Mouse (Mus musculus) ovary, postnatal 36 days (tissue): ENCODE data around the gene Rangap1.
"Not testable (repeated sequence)": the region's sequence is repeated elsewhere in the genome, so short reads cannot be mapped to it uniquely, and the experiment has no call there.

Experiments
- DNase-seq: peaks from one replicate; pipeline ENCODE4 v3.0.0; 2022; ENCODE audit warnings: low spot score, mixed read lengths

Rangap1 gene

DNA sequence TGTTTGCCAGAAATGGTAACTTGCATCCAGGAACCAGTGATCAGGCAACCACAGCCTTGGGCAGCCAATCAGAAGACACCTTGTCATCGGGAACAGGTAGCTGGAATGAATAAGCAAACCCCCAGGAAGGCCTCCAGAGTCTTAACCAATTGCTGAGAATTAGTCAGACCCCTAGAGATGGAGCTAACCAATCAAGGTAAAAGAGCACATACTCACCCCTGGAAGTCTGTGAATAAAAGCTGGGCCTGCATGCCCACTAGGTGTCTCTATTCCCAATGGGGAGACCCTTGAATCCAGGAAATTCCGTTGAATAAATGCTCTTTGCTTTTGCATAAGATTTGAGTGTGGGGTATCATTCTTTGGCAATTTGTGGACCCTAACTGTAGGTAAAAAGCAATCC, 5.4 kb downstream of the Rangap1 start:
- no peak for DNase-seq

GRCm38 (mm10) chr15:81739296-81739695, 6.0 kb downstream of the Rangap1 start:
- DNase-seq, result no peak

DNA sequence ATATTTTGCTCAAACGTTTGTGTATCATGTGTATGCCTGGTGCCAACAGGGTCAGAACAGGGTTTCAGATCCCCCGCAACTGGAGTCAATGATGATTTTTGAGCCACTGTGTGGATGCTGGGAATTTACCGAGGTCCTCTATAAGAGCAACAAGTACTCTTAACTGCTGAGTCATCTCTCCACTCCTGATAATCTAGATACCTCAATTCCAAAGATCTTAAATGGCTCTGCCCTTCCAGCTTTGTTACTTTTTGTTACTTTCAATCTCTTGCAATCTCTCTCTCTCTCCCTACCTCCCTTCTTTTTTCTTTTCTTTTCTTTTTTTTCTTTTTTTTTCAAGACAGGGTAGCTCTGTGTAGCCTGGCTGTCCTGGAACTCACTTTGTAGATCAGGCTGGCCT, 10.3 kb downstream of the Rangap1 start:
- DNase-seq, result no peak

DNA sequence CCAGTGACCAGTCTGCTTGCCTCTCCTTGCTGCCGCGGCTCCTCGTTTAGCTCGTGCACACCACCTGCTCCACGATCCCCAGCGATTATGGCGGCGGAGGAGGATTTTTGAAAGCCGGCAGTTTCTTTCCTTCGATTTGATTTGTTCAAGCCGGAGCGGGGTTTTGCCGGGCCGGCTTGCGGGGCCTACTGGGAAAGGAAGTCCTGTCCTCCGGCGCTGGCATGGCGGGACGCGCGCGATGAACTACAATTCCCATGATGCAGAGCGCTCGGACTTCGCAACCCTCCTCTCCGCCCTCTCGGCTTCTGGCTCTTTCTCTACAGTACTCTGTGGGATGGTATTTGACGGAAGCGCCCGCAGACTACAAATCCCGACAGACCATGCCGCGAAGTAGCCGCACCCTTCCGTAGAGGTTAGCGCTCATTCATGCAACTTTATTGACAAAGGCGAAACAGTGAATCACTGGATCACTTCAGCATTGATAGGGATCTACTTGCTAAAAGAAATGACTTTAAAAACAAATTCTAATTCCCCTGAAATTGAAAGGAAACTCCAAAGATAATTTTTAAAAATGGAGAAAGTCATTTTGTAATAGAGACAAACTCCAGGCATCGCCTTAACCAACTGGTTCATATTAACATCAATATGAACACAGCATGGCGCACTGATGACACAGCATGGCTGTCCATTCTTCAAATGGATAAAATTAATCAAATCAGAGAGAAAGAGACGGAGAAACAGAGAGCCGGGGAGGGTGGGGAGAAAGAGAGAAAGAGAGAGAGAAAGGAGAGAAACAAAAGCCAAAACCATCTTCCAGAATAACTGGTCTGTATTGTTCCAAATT, 15.3 kb downstream of the Rangap1 start:
- peak; percentile 95 for DNase-seq

DNA sequence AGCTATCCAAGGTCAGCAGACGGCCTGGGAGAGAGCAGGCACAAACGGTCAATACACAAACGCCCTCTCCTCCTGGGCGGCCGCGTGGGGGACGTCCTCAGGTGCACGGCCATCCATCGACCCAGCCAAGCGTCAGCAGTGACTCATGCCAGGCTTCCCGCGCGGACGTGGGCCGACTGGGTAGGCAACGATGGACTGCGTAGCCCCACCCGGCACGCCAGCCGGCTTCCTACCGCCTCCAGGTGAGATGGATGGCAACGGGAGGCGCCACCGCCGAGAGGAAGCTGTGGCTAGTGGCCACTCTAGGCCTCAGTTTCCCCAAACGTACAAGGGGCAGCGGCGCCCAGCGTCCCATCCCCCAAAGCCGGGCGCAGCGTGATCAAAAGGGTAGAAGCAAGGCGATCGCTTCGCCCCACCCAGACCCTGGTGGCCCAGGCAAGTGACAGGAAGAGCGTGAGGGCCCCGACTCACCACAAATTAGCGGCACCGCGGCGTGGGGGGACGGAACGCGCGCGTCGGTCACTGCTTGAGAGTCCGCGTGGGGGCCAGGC, 16.0 kb downstream of the Rangap1 start:
- peak; percentile 27 for DNase-seq

DNA sequence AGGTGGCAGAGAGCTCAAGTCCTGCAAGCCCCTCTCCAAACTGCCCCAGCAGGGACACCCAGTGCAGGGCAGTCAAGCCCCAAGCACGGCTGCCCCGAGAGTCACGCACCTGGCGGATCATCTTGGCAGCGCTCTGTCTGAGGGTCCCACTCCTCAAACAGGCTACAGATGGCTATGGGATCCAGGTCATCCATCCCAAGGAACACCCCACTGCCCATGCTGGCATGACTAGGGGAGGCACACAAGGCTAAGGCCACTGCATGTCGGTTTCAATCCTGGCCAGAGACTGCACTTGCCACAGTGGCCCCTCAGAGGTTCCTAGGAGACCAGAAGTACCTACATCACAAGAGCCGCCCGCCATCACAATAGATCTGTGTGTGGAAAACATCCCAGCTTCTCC, 19.4 kb downstream of the Rangap1 start:
- no peak for DNase-seq

DNA sequence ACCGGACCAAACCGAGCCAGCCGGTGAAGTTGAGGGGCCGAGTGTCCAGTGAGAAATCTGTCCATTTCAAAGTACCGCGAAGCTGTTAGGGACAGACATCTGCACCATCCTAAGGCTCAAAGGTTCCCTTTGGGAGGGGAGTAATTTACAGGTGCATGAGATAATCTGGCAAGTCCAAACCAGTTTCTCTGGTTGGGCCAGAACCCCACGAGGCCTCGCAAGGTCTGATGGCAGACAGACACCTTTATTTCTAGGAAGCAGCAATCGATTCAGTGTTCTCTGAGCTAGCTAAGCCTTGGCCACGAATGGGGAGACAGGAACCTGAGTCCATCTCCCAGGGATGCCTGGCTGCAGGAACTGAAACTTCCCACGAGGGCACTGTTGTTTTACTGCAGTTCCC, 21.7 kb downstream of the Rangap1 start:
- no peak for DNase-seq

DNA sequence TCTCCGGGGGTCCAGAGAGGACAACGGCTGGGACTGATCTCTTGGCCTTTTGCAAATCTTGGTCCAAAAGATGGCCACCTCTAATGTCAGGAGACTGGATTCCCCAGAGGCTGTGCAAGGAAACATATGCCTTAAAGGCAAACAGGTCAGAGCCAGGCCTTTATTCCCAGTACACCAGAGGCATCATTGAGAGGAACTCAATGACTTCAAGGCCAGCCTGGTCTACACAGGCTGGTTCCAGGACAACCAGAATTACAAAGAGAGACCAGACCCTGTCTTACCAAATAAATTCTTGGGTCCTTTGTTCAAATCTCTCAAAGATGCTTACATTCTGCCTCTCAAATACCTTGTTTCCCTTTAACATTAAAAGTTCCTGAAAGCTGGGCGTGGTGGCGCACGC, 23.0 kb downstream of the Rangap1 start:
- no peak for DNase-seq

DNA sequence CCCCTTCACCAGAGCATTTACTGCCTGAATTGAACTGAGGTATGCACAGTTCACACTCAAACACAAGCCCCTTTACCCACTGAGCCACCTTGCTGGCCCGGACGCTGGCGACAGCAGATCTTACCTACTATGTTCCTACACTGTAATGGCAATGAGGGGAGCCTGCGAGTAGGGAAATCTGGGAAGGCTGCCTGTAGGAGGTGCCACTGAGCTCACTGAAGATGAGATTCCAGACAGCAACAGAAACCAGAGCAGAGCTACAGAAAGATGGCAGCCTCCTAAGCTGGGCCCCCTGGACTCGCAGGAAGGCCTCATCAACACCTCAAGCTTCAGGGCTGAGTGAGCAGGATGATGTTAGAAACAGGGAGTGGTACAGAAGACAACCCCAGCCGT, 26.2 kb downstream of the Rangap1 start:
- no peak for DNase-seq

- DNase-seq, result no peak
These were observed 26.8 kb downstream of the Rangap1 start for GRCm38 (mm10) chr15:81718336-81719138.

GRCm38 (mm10) chr15:81713742-81714141, 31.6 kb downstream of the Rangap1 start:
- no peak for DNase-seq

DNA sequence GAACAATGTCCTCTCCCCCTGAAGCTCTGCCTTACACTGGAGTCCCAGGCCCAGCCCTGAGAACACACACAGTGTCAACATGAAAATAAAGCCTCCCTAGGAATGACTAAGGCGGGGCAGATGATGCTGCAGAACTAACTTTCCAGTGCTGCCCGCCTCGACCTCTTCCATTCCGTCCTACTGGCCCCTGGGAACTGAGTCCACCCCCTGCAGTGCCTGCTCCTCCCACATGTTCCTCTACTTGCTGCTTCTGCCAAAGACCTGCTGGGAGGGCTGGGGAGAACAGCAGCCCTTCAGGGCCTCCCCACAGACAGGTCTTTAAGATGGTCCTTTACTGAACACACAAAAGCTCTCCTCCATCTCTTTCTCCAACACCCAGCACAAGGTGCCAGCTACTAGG, 34.5 kb downstream of the Rangap1 start:
- DNase-seq, result no peak

GRCm38 (mm10) chr15:81709686-81710085, 35.6 kb downstream of the Rangap1 start:
- DNase-seq, result no peak

DNA sequence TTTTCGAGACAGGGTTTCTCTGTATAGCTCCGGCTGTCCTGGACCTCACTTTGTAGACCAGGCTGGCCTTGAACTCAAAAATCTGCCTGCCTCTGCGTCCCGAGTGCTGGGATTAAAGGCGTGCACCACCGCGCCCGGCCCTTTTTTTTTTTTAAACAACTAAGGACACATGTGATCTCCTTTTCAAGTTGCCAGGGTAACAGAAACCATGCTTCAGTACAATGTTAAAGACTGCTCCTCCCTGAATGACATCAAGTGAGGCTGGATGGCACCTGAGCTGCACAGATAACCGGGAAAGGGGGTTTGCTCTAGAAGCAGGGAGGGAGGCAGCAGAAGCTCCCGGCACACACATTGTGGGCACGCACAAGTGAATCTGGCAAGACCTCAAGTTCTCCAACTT, 36.3 kb downstream of the Rangap1 start:
- no peak for DNase-seq

- DNase-seq, result no peak
These were observed 42.2 kb downstream of the Rangap1 start for GRCm38 (mm10) chr15:81703094-81703489.

DNA sequence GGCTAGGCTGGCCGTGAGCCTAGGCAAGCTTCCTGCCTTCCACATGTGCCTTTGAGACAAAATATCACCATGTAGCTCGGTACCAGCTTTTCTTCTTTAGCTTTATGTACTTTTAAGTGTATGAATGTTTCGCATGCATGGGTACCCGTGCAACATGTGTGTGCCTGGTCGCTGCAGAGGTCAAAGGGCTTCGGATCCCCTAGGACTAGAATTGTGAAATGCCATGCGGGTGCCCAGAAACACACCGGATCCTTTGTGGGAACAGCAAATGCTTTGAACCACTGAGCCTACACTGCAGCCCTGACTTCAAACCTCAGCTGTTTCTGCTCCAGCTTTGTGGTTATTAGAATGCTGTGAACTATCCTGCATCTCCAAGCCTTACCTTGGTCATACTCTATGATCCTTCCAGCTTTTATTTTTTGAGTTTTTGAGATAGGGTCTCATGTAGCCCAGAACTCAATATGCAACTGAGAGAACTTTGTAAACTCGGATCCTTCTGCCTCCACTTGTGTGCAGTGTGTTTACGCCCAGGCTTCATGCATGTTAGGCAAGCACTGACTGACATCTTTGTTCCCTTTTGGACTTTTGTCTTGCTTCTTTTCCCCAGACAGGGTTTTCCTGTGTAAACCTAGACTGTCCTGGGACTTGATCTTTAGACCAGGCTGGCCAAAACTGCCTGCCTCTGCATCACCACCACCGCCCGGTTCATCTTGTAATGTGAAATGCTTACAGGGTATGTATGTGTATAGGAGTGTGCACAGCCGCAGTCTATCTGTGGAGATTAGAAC, 42.8 kb downstream of the Rangap1 start:
- no peak for DNase-seq

DNA sequence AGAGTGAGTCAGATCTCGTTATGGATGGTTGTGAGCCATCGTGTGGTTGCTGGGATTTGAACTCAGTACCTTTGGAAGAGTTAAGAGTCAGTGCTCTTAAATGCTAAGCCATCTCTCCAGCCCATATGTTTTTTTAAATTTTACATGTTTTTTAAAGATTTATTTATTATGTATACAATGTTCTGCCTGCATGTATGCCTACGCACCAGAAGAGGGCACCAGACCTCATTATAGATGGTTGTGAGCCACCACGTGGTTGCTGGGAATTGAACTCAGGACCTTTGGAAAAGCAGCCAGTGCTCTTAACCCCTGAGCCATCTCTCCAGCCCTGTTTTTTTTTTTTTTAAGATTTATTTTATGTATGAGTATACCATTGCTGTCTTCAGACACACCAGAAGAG, 44.0 kb downstream of the Rangap1 start:
- DNase-seq, result not testable (repeated sequence)

DNA sequence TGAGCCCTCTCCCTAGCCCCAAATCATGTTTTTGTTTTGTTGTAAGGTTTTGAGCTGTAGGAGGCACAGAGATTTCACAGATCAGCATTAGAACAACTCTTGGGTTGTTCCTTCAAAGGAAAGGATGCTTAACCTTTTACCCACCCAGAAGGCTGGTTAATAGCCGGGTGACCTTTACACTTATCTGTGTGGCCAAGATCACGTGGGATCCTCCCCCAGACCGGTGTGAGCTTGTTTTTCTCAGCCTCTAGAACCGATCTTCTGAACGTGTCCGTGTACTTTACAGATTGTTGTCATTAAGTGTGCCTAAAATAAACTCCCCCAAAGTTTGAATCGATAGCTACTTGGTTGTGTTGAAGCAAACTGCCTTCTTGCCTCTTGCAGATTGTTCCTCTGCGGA, 44.7 kb downstream of the Rangap1 start:
- peak; percentile 38 for DNase-seq

GRCm38 (mm10) chr15:81700161-81700560, 45.2 kb downstream of the Rangap1 start:
- no peak for DNase-seq

GRCm38 (mm10) chr15:81698532-81698931, 46.8 kb downstream of the Rangap1 start:
- DNase-seq, result no peak

DNA sequence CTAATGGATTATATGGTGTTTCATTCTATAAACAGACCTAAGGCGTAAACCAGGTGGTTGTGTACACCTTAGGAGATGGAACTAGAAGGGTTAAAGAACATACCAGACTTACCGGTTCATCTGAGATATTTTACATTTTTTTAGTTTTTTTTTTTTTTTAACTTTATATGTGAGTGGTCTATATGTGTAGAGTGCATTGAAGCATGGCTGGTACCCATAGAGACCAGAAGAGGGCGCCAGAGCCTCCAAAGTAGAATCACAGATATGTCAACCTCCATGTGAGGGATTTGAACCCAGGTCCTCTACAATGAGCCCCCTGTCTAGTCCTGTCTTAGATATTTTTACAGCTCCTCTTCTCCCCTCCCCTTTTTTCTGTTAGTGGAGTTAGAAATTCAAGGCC, 47.5 kb downstream of the Rangap1 start:
- DNase-seq, result no peak

- no peak for DNase-seq
These were observed 48.2 kb downstream of the Rangap1 start, which contains the start of gene Chadl for GRCm38 (mm10) chr15:81697175-81697574. Chadl (minus strand) TSS chr15:81697287.
